Mouse (Mus musculus) kidney, adult 2 months (tissue): ENCODE data around the gene Mapk8ip1.

Source experiments
- CTCF ChIP-seq: fragments of 200-500 bp; conservative IDR thresholded peaks from 2 replicates; pipeline ENCODE4 v1.5.1; 2011; ENCODE audit warnings: low read depth, mild to moderate bottlenecking, control low read depth, low read length, moderate library complexity, mixed read lengths; ENCODE audit not compliant: insufficient read depth, insufficient read length
- POLR2A ChIP-seq: fragments of 200-500 bp; IDR thresholded peaks from one replicate; pipeline ENCODE4 v1.6.1; 2011; ENCODE audit warnings: low read depth, low read length, control low read depth

DNA sequence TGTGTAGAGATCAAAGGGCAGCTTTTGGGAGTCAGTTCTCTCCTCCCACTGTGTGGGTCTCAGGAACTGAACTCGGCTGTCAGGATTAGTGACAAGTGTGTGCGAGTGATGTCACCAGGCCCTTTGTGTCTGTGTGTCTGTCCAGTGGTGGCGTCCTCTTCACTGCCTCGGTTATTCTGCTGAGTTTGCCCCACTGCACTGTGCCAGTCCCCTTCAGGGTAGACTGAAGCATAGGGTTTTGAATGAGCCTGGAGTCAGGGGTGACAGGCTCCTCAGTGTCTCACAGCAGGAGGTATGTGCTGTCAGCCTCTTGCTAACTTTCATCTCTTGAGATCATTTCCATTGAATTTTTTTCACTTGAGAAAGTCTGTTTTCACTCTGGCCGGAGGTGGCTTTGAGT is 47.7 kb downstream of the Mapk8ip1 start:
- TF ChIP-seq CTCF (no peak), POLR2A (no peak)
